Mouse (Mus musculus): ENCODE results near the gene Hvcn1. TPM values are rescaled to one million over a fixed set of nuclear protein-coding genes. Genes with fewer than 3 reads are reported as not detected.

Hvcn1 gene
- total RNA-seq, 2 experiments from 2014 or later = 2.1 to 2.6 TPM

- peak in 1 of 2 experiments; percentile 71 for DNase-seq (ENCODE audit: extremely low spot score in 1 of 2, low spot score in 2 of 2)
- intact Hi-C loops (cut with DNase I) = no loop called here
These were observed 78.6 kb downstream of the Hvcn1 start for GRCm38 (mm10) chr5:122285029-122285766.

- intact Hi-C loops (cut with DNase I) = no loop called here
- no peak for DNase-seq (ENCODE audit: extremely low spot score in 1 of 2, low spot score in 2 of 2)
These were observed 79.2 kb downstream of the Hvcn1 start for GRCm38 (mm10) chr5:122285767-122286150.

GRCm38 (mm10) chr5:122286191-122286590 is 79.6 kb downstream of the Hvcn1 start:
- intact Hi-C loops (cut with DNase I) = no loop called here
- DNase-seq (ENCODE audit: extremely low spot score in 1 of 2, low spot score in 2 of 2) = no peak

GRCm38 (mm10) chr5:122287026-122287425 is 80.4 kb downstream of the Hvcn1 start:
- DNase-seq (ENCODE audit: extremely low spot score in 1 of 2, low spot score in 2 of 2) = no peak
- intact Hi-C loops (cut with DNase I) = no loop called here

- intact Hi-C loops (cut with DNase I) = no loop called here
- DNase-seq (ENCODE audit: extremely low spot score in 1 of 2, low spot score in 2 of 2) = no peak
These were observed 81.7 kb downstream of the Hvcn1 start for GRCm38 (mm10) chr5:122288147-122288811.

- intact Hi-C loops (cut with DNase I) = no loop called here
- DNase-seq (ENCODE audit: extremely low spot score in 1 of 2, low spot score in 2 of 2) = no peak
These were observed 84.5 kb downstream of the Hvcn1 start for GRCm38 (mm10) chr5:122291149-122291548.

Other genes starting within 250 kb of the Hvcn1 start
- gene Cux2, start 156.7 kb upstream of the Hvcn1 start, total RNA-seq (2021) = 100 to 1,000 TPM; 180 to 194 TPM
- 1 to 10 TPM in 1 of 2 experiments, under 1 TPM in 1; 0.97 to 1.4 TPM for gene Myl2, start 105.9 kb upstream of the Hvcn1 start, total RNA-seq (2021)
- gene Ccdc63, start 66.0 kb upstream of the Hvcn1 start, total RNA-seq (2021) = 1 to 10 TPM in 1 of 2 experiments, under 1 TPM in 1; 0.24 to 1.2 TPM
- gene Ppp1cc, start 48.5 kb upstream of the Hvcn1 start, total RNA-seq (2021) = 100 to 1,000 TPM; 170 to 190 TPM
- gene Tctn1, start 57.7 kb downstream of the Hvcn1 start, total RNA-seq (2021) = 10 to 100 TPM; 13.1 to 15.6 TPM
- 10 to 100 TPM; 22.8 to 24.1 TPM for gene Pptc7, start 77.6 kb downstream of the Hvcn1 start, total RNA-seq (2021)
- gene Rad9b, start 147.4 kb downstream of the Hvcn1 start, total RNA-seq (2021) = 1 to 10 TPM; 4.2 to 4.3 TPM
- 100 to 1,000 TPM; 224 to 239 TPM for gene Vps29, start 147.6 kb downstream of the Hvcn1 start, total RNA-seq (2021)
- gene Gpn3, start 165.1 kb downstream of the Hvcn1 start, total RNA-seq (2021) = 10 to 100 TPM; 19.7 to 22.4 TPM
- gene Fam216a, start 165.6 kb downstream of the Hvcn1 start, total RNA-seq (2021) = 10 to 100 TPM; 70.1 to 77.5 TPM
- 100 to 1,000 TPM; 268 to 275 TPM for gene Arpc3, start 185.1 kb downstream of the Hvcn1 start, total RNA-seq (2021)
- 10 to 100 TPM; 34.9 to 35.3 TPM for gene Anapc7, start 214.9 kb downstream of the Hvcn1 start, total RNA-seq (2021)